Mouse (Mus musculus) liver, embryonic 16.5 days (tissue): Measurements from ENCODE around the gene Dlgap4. TPM values are rescaled to one million over a fixed set of nuclear protein-coding genes. Genes with fewer than 3 reads are reported as not detected.

Experiments used
- ATAC-seq: fragments of 200-750 bp; cut with Nextera tagmentation; 2 replicates; pipeline ENCODE4 v1.8.0; 2017; ENCODE audit warnings: low read depth, mild to moderate bottlenecking, moderate number of reproducible peaks, moderate library complexity
- H3K27ac ChIP-seq: fragments of 300-500 bp; sonication (generic); 2 replicates; pipeline ENCODE4 v1.5.1; 2014; ENCODE audit warnings: mild to moderate bottlenecking, low read length
- H3K27me3 ChIP-seq: fragments of 300-500 bp; sonication (generic); 2 replicates; pipeline ENCODE4 v1.6.1; 2014; ENCODE audit warnings: low read depth, low read length, mixed read lengths; ENCODE audit not compliant: control insufficient read depth, insufficient read depth
- H3K36me3 ChIP-seq: fragments of 300-500 bp; sonication (generic); 2 replicates; pipeline ENCODE4 v1.6.1; 2014; ENCODE audit warnings: mild to moderate bottlenecking; ENCODE audit not compliant: control insufficient read depth, insufficient read depth
- H3K4me1 ChIP-seq: fragments of 300-500 bp; sonication (generic); 2 replicates; pipeline ENCODE4 v1.6.1; 2014; ENCODE audit warnings: low read depth, low read length, mixed read lengths; ENCODE audit not compliant: control insufficient read depth
- H3K4me2 ChIP-seq: fragments of 300-500 bp; sonication (generic); 2 replicates; pipeline ENCODE4 v1.6.1; 2014; ENCODE audit warnings: low read depth, low read length, mixed read lengths
- H3K4me3 ChIP-seq: fragments of 300-500 bp; sonication (generic); 2 replicates; pipeline ENCODE4 v1.5.1; 2014; ENCODE audit warnings: low read depth, mild to moderate bottlenecking, low read length
- H3K9ac ChIP-seq: fragments of 300-500 bp; sonication (generic); 2 replicates; pipeline ENCODE4 v1.6.1; 2014; ENCODE audit warnings: low read depth, low read length
- H3K9me3 ChIP-seq: fragments of 300-500 bp; sonication (generic); replicated peaks from 2 replicates; pipeline ENCODE4 v1.6.1; 2016; ENCODE audit warnings: low read length; ENCODE audit not compliant: control insufficient read depth
- WGBS: fragments of 180-500 bp; shearing (Covaris S2); extraction: QIAGEN DNeasy Blood & Tissue Kit; methylation state at CpG from one replicate; pipeline ENCODE4 v1.1.7; 2014; ENCODE audit not compliant: insufficient replicate concordance; 5-methylcytosine and 5-hydroxymethylcytosine counted together
- polyA plus RNA-seq: library from polyadenylated mRNA; unstranded; fragments of >200 nt; fragmentation: Nextera tagmentation; extraction: Ambion mirVana; gene quantifications from 2 replicates; pipeline ENCODE4 v1.2.1, GENCODE M21; 2015

The Dlgap4 gene
- polyA plus RNA-seq, 1 experiment from 2014 or later = 10.1 TPM

DNA sequence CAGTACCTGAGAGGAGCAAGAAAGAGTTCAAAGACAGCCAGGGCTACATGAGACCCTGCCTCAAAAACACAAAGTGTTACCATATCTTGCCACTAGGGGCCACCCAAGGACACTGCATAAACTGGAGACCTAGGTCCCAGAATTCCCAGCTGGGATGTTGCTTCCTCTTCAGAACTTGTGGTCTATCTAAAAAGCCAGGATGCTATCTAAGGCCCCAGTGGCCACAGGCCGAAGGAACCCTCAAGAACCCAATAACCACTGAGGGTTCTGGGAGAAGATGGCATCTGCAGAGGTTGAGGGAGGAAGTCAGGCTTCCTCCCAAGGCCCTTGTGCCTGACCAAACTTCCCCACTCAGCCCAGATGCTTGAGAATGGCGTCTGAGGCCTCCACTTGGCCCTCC, 196.1 kb downstream of the Dlgap4 start:
- ATAC-seq = no peak
- no peaks in the 10 kb centered on the region for H3K36me3 ChIP-seq
- no peak overlapping the region for H3K27ac ChIP-seq
- no peak overlapping the region for H3K4me3 ChIP-seq
- no peaks in the 10 kb centered on the region for H3K27me3 ChIP-seq
- H3K9ac ChIP-seq = no peak overlapping the region
- no peaks in the 10 kb centered on the region for H3K4me1 ChIP-seq
- no peak overlapping the region for H3K4me2 ChIP-seq
- H3K9me3 ChIP-seq = no peaks in the 10 kb centered on the region
- 6% methylated on average over 2 of the region's 2 CpGs for WGBS

DNA sequence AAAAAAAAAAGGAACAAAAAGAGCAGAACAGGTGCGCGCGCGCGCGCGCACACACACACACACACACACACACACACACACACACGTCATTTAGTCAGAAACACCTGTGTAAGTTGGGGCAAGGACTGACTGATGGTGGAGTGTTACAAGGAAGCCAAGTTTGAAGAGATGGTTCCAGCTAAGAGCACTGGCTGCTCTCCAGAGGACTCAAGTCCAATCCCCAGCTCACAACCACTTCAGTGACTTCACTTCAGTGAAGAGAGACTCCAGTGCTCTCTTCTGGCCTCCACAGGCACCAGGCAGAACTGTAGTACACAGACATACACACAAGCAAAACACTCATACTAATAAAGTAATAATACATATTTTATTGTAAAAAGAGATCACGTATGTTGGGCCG, 197.2 kb downstream of the Dlgap4 start:
- H3K4me2 ChIP-seq = no peak overlapping the region
- H3K27me3 ChIP-seq = no peaks in the 10 kb centered on the region
- H3K4me3 ChIP-seq = no peak overlapping the region
- H3K36me3 ChIP-seq = no peaks in the 10 kb centered on the region
- H3K9me3 ChIP-seq = no peaks in the 10 kb centered on the region
- no peak overlapping the region for H3K9ac ChIP-seq
- H3K27ac ChIP-seq = no peak overlapping the region
- no peak for ATAC-seq
- H3K4me1 ChIP-seq = no peaks in the 10 kb centered on the region
- WGBS = 91% methylated on average over 10 of the region's 10 CpGs

DNA sequence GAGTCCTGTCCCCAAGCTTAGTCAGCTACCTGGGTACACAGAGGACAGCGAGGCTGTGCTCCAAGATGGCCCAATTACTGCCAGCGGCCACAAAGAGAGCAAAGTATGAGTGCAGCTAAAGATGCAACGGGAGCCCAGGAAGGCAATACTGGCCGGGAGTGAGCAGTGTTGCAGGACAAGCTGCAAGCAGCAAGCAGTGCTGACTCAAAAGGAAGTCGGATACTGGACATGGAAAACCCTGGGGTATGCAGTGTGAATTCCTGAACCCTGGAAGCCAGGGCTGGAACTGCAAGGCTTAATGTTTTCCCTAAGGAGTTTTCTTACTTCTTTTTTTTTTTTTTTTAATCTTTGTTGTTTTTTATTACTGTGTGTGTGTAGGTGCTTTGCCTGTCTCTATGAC, 198.1 kb downstream of the Dlgap4 start:
- no peak overlapping the region for H3K4me3 ChIP-seq
- 52% methylated on average over 5 of the region's 5 CpGs for WGBS

More for the DNA sequence above, 198.1 kb downstream of the Dlgap4 start:
- H3K4me1 ChIP-seq = no peaks in the 10 kb centered on the region
- no peaks in the 10 kb centered on the region for H3K36me3 ChIP-seq
- no peak for ATAC-seq
- H3K27me3 ChIP-seq = no peaks in the 10 kb centered on the region
- H3K9me3 ChIP-seq = no peaks in the 10 kb centered on the region
- no peak overlapping the region for H3K9ac ChIP-seq
- H3K27ac ChIP-seq = no peak overlapping the region
- H3K4me2 ChIP-seq = no peak overlapping the region

Other genes with a start within 250 kb of the Dlgap4 start
- gene Epb41l1, start 192.8 kb upstream of the Dlgap4 start, polyA plus RNA-seq = 0.49 and 0.67 TPM in 2 replicates
- gene Aar2, start 66.1 kb upstream of the Dlgap4 start, polyA plus RNA-seq = 12.4 and 12.6 TPM in 2 replicates
- gene Myl9, start 161.7 kb downstream of the Dlgap4 start, polyA plus RNA-seq = 43.0 and 56.1 TPM in 2 replicates
- 5.1 and 5.4 TPM in 2 replicates for gene Tgif2, start 226.3 kb downstream of the Dlgap4 start, polyA plus RNA-seq
- gene 4930518I15Rik, start 244.2 kb downstream of the Dlgap4 start, polyA plus RNA-seq = 2.1 and 2.6 TPM in 2 replicates
- 112 and 117 TPM in 2 replicates for gene Rab5if, start 249.4 kb downstream of the Dlgap4 start, polyA plus RNA-seq